Mouse (Mus musculus): ENCODE data around the gene Bbx.

DNA sequence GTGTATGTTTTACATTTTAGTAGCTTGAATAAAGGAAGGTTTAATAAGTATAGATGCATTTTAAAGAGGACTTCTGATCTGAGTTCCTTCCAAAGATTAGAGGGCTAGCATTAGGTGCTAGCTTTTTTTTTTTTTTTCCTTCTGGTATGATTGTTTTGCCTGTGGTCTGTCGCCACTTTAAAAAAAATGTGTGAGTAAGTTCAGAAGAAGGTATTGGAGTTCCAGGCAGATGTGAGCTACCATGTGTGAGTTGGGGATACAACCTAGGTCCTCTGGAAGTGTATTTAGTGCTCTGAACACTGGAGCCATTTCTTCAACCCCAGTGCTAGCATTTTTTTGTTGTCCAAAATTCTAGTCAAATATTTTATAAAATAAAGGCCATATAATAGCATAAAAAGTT lies 23.9 kb upstream of the Bbx start:
- TF ChIP-seq EP300 (IDR thresholded peaks at IDR 0.05; ENCODE audit: insufficient read depth, low read depth, low read length): no peak
- TF ChIP-seq CTCF (IDR thresholded peaks at IDR 0.05): no peak
